Mouse (Mus musculus) intestine, embryonic 15.5 days (tissue): ENCODE data around the gene Rbm6. TPM values are rescaled to one million over a fixed set of nuclear protein-coding genes. Genes with fewer than 3 reads are reported as not detected.

Experiments used
- ATAC-seq: fragments of 200-750 bp; cut with Nextera tagmentation; 2 replicates; pipeline ENCODE4 v1.8.0; 2017; ENCODE audit warnings: moderate TSS enrichment, moderate library complexity
- H3K27ac ChIP-seq: fragments of 300-500 bp; sonication (generic); 2 replicates; pipeline ENCODE4 v1.5.1; 2015; ENCODE audit warnings: mild to moderate bottlenecking, inconsistent platforms
- H3K27me3 ChIP-seq: fragments of 300-500 bp; sonication (generic); replicated peaks from 2 replicates; pipeline ENCODE4 v1.6.1; 2015; ENCODE audit warnings: inconsistent platforms
- H3K36me3 ChIP-seq: fragments of 300-500 bp; sonication (generic); 2 replicates; pipeline ENCODE4 v1.6.1; 2015; ENCODE audit warnings: inconsistent platforms
- H3K4me1 ChIP-seq: fragments of 300-500 bp; sonication (generic); replicated peaks from 2 replicates; pipeline ENCODE4 v1.6.1; 2015; ENCODE audit warnings: inconsistent platforms
- H3K4me2 ChIP-seq: fragments of 300-500 bp; sonication (generic); replicated peaks from 2 replicates; pipeline ENCODE4 v1.6.1; 2015; ENCODE audit warnings: mild to moderate bottlenecking, inconsistent platforms
- H3K4me3 ChIP-seq: fragments of 300-500 bp; sonication (generic); replicated peaks from 2 replicates; pipeline ENCODE4 v1.5.1; 2015; ENCODE audit warnings: inconsistent platforms
- H3K9ac ChIP-seq: fragments of 300-500 bp; sonication (generic); 2 replicates; pipeline ENCODE4 v1.6.1; 2015; ENCODE audit warnings: inconsistent platforms
- H3K9me3 ChIP-seq: fragments of 300-500 bp; sonication (generic); 2 replicates; pipeline ENCODE4 v1.6.1; 2016; ENCODE audit warnings: inconsistent platforms
- WGBS: fragments of 180-500 bp; shearing (Covaris S2); methylation state at CpG from one replicate; pipeline ENCODE4 v1.1.7; 2015; 5-methylcytosine and 5-hydroxymethylcytosine counted together
- polyA plus RNA-seq: library from polyadenylated mRNA; unstranded; fragments of >200 nt; fragmentation: Nextera tagmentation; extraction: Ambion mirVana; gene quantifications from 2 replicates; pipeline ENCODE4 v1.2.1, GENCODE M21; 2015

The Rbm6 gene
- polyA plus RNA-seq, 1 experiment from 2014 or later: 70.5 TPM

GRCm38 (mm10) chr9:107864493-107864892, 8.5 kb downstream of the Rbm6 start:
- no peaks in the 10 kb centered on the region for H3K9me3 ChIP-seq
- no peak overlapping the region for H3K9ac ChIP-seq
- no peak for ATAC-seq
- H3K4me2 ChIP-seq: no peak overlapping the region
- H3K4me3 ChIP-seq: no peak overlapping the region
- no peak overlapping the region for H3K27ac ChIP-seq
- H3K36me3 ChIP-seq: peaks cover 5% of the 10 kb centered on the region; the same call in 1 of the 2 replicates
- 0 out of 2 replicates have a peak, but pooled peaks cover 2% of the 10 kb centered on the region for H3K4me1 ChIP-seq
- WGBS: 59% methylated on average over 1 of the region's 1 CpGs
- H3K27me3 ChIP-seq: no peaks in the 10 kb centered on the region

DNA sequence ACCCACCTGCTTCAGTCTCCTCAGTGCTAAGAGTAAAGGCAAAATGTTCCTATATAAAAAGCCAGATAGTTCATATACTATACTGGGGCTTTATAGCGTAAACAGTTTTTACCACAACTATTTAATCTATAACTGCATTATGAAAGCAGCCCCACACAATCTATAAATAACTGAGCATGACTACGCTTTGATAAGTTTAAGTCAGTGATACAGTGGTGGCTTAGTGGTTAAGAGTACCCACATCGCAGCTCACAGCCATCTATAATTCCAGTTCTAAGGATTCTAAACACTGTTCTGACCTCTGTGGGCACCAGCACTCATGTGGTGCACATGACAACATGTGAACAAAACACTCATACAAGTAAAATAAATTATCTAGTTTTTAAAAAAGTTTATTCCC, 14.7 kb downstream of the Rbm6 start:
- peaks cover 9% of the 10 kb centered on the region for H3K36me3 ChIP-seq
- H3K27ac ChIP-seq: no peak overlapping the region
- no peaks in the 10 kb centered on the region for H3K9me3 ChIP-seq
- no peaks in the 10 kb centered on the region for H3K27me3 ChIP-seq
- no peak for ATAC-seq
- WGBS: 98% methylated on average over 3 of the region's 3 CpGs
- no peak overlapping the region for H3K4me3 ChIP-seq
- H3K9ac ChIP-seq: no peak overlapping the region
- no peak overlapping the region for H3K4me2 ChIP-seq
- no peaks in the 10 kb centered on the region for H3K4me1 ChIP-seq

DNA sequence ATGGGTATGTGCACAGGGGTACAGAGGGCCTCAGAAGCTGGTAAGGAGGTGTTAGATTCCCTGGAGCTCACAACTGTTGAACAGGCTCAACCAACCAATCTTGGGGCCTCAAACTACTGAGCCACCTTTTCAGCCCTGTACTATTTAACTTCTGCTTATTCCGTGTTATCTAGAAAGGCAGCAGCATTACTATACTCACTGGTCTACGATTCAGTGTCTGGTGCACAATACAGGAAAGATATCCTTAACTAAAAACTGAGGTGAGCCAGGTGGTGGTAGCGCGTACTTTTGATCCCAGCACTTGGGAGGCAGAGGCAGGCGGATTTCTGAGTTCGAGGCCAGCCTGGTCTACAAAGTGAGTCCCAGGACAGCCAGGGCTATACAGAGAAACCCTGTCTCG, 24.1 kb downstream of the Rbm6 start:
- Histone ChIP-seq H3K36me3 (no peaks in the 10 kb centered on the region), H3K9me3 (no peaks in the 10 kb centered on the region), H3K27ac (no peak overlapping the region), H3K9ac (no peak overlapping the region), H3K4me2 (no peak overlapping the region), H3K4me3 (no peak overlapping the region), H3K4me1 (no peaks in the 10 kb centered on the region), H3K27me3 (no peaks in the 10 kb centered on the region)
- no peak for ATAC-seq
- WGBS: 96% methylated on average over 7 of the region's 7 CpGs

GRCm38 (mm10) chr9:107842709-107843108, 30.3 kb downstream of the Rbm6 start:
- H3K36me3 ChIP-seq: 0 out of 2 replicates have a peak, but pooled peaks cover 4% of the 10 kb centered on the region
- no peak overlapping the region for H3K9ac ChIP-seq
- 93% methylated on average over 2 of the region's 2 CpGs for WGBS
- H3K27me3 ChIP-seq: no peaks in the 10 kb centered on the region
- H3K9me3 ChIP-seq: no peaks in the 10 kb centered on the region
- H3K4me1 ChIP-seq: no peaks in the 10 kb centered on the region
- H3K4me3 ChIP-seq: no peak overlapping the region
- ATAC-seq: no peak
- no peak overlapping the region for H3K27ac ChIP-seq
- H3K4me2 ChIP-seq: no peak overlapping the region

- WGBS: 100% methylated on average over 1 of the region's 1 CpGs
- 0 out of 2 replicates have a peak, but pooled peaks cover 4% of the 10 kb centered on the region for H3K36me3 ChIP-seq
- H3K9me3 ChIP-seq: no peaks in the 10 kb centered on the region
- H3K9ac ChIP-seq: no peak overlapping the region
- H3K4me1 ChIP-seq: no peaks in the 10 kb centered on the region
- no peak overlapping the region for H3K27ac ChIP-seq
- H3K4me2 ChIP-seq: no peak overlapping the region
- H3K4me3 ChIP-seq: no peak overlapping the region
- ATAC-seq: no peak
- no peaks in the 10 kb centered on the region for H3K27me3 ChIP-seq
These were observed 34.2 kb downstream of the Rbm6 start for GRCm38 (mm10) chr9:107838869-107839268.

GRCm38 (mm10) chr9:107833826-107834225, 39.2 kb downstream of the Rbm6 start:
- H3K27ac ChIP-seq: no peak overlapping the region
- 0 out of 2 replicates have a peak, but pooled peaks cover 3% of the 10 kb centered on the region for H3K36me3 ChIP-seq
- H3K27me3 ChIP-seq: no peaks in the 10 kb centered on the region
- no peak overlapping the region for H3K4me3 ChIP-seq
- no peak for ATAC-seq
- no peaks in the 10 kb centered on the region for H3K4me1 ChIP-seq
- WGBS: 79% methylated on average over 3 of the region's 3 CpGs
- no peak overlapping the region for H3K9ac ChIP-seq
- H3K4me2 ChIP-seq: no peak overlapping the region
- no peaks in the 10 kb centered on the region for H3K9me3 ChIP-seq

DNA sequence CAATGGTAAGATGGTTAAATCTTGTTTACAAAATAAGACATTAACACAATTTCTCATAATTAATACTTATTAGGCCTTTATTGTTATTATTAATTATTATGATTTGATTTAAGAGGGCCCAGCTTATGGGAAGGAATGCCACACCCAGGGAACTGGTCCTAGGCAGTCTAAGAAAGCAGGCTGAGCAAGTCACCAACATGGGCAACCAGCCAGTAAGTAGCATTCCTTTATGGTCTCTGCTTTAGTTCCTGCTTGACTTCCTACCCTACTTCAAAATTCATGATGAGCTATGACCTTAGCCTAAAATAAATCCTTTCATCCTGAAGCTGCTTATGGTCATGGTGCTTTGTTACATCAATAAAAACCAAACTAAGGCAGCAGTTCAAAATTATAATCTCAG, 41.3 kb downstream of the Rbm6 start:
- Histone ChIP-seq H3K9ac (no peak overlapping the region), H3K9me3 (no peaks in the 10 kb centered on the region), H3K4me3 (no peak overlapping the region), H3K4me1 (no peaks in the 10 kb centered on the region), H3K27ac (no peak overlapping the region), H3K4me2 (no peak overlapping the region), H3K36me3 (0 out of 2 replicates have a peak, but pooled peaks cover 3% of the 10 kb centered on the region), H3K27me3 (no peaks in the 10 kb centered on the region)
- ATAC-seq: no peak

DNA sequence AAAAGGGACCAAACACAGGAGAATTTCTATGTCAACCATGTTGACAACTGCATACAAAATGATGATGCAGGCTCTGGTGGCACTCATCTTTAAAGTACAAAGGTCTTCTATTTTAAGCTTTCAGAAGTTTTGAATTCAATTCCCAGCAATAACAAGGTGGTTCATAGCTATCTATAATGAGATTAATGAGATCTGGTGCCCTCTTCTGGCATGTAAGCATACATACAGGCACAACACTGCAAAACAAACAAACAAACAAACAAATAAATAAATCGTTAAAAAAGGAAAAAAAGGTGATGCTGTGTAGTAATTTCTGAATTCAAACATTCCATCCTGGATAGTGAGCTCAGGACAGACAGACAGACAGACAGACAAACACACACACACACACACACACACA, 60.9 kb downstream of the Rbm6 start:
- Histone ChIP-seq H3K9me3 (no peaks in the 10 kb centered on the region), H3K4me3 (no peak overlapping the region), H3K27ac (no peak overlapping the region), H3K36me3 (peaks cover 14% of the 10 kb centered on the region), H3K4me1 (no peaks in the 10 kb centered on the region), H3K27me3 (no peaks in the 10 kb centered on the region), H3K4me2 (no peak overlapping the region), H3K9ac (no peak overlapping the region)
- 87% methylated on average over 1 of the region's 1 CpGs for WGBS
- no peak for ATAC-seq

DNA sequence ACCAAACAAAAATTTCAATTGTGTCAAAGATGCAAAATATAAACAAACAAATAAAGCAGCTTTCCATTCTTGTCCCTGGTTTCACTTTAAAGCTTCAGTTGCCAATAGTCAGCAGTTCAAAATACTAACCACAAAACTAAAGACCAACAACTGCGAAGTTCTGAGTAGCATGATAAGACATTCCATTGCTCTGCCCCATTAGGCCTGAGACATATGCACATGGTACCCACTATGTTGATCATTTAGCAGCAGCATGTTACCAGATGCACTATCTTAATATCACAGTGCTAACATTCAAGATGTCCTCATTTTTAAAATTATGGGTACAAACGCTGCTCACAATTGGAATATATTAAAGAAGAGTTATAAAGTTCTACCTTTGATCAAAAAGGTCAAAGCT, 62.1 kb downstream of the Rbm6 start:
- Histone ChIP-seq H3K36me3 (peaks cover 10% of the 10 kb centered on the region), H3K9ac (no peak overlapping the region), H3K9me3 (no peaks in the 10 kb centered on the region), H3K27me3 (no peaks in the 10 kb centered on the region), H3K4me1 (no peaks in the 10 kb centered on the region), H3K4me3 (no peak overlapping the region), H3K27ac (no peak overlapping the region), H3K4me2 (no peak overlapping the region)
- 94% methylated on average over 2 of the region's 2 CpGs for WGBS
- no peak for ATAC-seq

DNA sequence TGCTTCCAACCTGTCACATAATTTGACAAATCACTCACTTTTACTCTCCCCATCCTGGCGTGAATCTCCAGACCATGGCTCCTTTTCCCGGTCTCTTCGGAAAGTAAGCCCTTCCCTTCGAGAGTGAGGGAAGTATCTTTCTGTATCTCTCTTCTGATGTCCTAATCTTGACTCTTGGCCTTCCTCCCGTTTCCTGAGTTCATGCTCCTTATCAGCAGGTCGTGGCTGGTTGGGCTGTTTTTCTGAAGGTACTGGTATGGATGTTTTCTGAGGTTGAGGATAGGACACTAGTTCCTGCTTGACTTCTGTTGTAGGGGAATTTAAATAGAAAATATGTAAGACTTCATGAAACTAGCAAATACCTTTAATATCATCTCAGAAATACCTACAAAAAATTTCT, 81.3 kb downstream of the Rbm6 start:
- Histone ChIP-seq H3K9ac (no peak overlapping the region), H3K4me1 (no peaks in the 10 kb centered on the region), H3K36me3 (peaks cover 24% of the 10 kb centered on the region), H3K27me3 (no peaks in the 10 kb centered on the region), H3K9me3 (no peaks in the 10 kb centered on the region), H3K27ac (no peak overlapping the region), H3K4me2 (no peak overlapping the region), H3K4me3 (no peak overlapping the region)
- 85% methylated on average over 6 of the region's 6 CpGs for WGBS
- ATAC-seq: no peak

DNA sequence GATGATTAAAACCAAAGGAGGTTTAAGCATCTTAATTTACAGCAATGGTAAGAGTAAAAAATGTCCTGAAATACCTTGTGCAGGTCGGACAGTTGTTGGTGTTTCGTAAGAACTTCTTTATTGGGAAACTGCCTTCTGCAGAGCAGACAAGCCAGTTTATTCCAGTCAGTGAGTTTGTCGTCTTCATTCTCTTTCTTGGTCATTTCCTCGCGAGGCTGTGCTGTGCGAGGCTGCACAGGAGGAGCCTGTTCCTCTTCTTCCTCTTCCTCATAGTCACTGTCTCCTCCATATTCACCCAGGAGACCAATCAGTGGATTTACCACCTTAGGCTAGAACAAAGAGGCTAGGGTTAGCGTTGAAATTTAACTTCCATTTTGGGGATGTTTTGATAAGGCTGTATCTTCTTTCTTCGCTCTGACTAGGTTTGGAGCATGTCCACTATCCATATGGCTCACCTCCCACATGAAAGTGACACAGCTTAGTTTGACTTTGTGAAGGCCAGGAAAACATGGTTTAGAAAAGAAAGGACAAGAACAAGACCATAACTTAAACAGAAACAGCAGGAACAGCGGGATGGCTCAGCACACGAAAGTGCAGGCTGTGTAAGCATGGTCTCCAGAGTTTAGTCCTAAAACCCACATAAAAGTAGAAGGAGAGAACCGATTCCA, 90.4 kb downstream of the Rbm6 start:
- WGBS: 92% methylated on average over 11 of the region's 11 CpGs
- Histone ChIP-seq H3K4me1 (no peaks in the 10 kb centered on the region), H3K27me3 (no peaks in the 10 kb centered on the region), H3K9ac (no peak overlapping the region), H3K4me3 (no peak overlapping the region), H3K9me3 (no peaks in the 10 kb centered on the region), H3K27ac (no peak overlapping the region), H3K36me3 (peaks cover 27% of the 10 kb centered on the region), H3K4me2 (no peak overlapping the region)
- no peak for ATAC-seq

- Histone ChIP-seq H3K9ac (no peak overlapping the region), H3K4me2 (no peak overlapping the region), H3K27me3 (no peaks in the 10 kb centered on the region), H3K36me3 (peaks cover 22% of the 10 kb centered on the region; the same call in 1 of the 2 replicates), H3K4me3 (no peak overlapping the region), H3K9me3 (no peaks in the 10 kb centered on the region), H3K4me1 (no peaks in the 10 kb centered on the region), H3K27ac (no peak overlapping the region)
- no peak for ATAC-seq
These were observed 96.2 kb downstream of the Rbm6 start for GRCm38 (mm10) chr9:107776809-107777208.

DNA sequence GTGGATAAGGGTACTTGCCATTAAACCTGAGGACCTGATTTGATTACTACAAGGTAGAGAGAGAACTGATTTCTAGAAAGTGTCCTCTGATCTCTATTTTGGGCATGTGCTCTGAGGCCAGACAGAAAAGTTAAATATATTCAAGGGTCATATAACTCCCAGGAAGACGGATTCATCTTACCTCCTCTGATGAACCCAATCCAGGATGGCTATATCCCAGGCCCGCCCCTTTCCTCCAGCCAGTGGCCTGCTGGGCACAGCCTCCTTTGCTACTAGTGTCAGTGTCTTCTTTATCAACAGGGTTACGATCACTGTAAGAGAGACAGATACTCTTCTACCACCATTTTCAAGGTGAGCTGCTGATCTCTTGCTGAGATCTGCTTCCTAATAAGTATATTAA, 98.6 kb downstream of the Rbm6 start:
- Histone ChIP-seq H3K9me3 (no peaks in the 10 kb centered on the region), H3K9ac (no peak overlapping the region), H3K4me3 (no peak overlapping the region), H3K27ac (no peak overlapping the region), H3K4me1 (0 out of 2 replicates have a peak, but pooled peaks cover 3% of the 10 kb centered on the region), H3K36me3 (peaks cover 14% of the 10 kb centered on the region; the same call in 1 of the 2 replicates), H3K4me2 (no peak overlapping the region), H3K27me3 (no peaks in the 10 kb centered on the region)
- ATAC-seq: no peak
- WGBS: 92% methylated on average over 3 of the region's 3 CpGs
